In the genomic region with DNA sequence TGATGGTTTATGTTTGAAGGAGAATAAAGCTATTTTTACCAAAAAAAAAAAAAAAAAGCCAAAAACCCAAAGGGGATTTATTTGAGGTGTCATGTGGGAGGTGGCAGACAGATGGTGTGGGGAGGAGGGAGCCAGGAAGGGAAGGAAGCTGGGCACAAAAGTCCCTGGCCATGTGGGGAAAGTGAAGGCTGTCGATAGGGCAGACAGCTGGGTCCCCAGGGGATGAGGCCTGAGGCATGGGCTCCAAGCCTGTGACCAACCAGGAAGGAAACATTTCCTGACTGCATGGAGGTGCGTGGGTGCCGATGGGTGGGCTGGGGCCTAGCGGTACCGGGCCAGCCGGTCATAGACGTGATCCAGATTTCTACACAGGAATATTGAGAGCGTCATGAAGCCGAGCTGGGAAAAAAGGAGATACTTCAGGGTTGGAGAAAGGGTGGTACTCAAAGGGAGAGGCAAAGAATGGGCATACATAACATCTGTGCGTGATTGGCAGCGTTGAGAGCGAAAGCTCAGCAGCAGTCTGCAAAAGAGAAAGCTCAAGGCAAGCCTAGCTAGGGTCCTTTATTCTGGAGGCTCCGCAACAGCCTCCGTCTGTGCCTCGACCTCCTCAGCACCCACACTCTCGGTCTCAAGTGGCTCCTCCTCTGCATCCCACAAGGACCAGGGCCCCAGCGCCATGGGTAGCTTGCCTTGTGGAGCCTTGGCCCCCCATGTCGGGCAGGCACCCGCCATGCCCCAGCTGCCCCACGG, we compare ENCODE assay signal across 9 mouse cellular contexts. TPM values are rescaled to one million over a fixed set of nuclear protein-coding genes. Genes with fewer than 3 reads are reported as not detected.
A peak's percentile ranks its signal among the peaks of the same experiment; 100 is the strongest.
DNase-seq lines count a peak whose midpoint lies in the region; ATAC-seq lines count a peak whose summit lies in the region.
"Had no signal": no experiment of that assay in that cellular context is flagged by ENCODE, and none has a peak within 500 bp of the region (broad histone marks: within the 10 kb centered on the region; RNA-seq: fewer than 3 reads in every experiment).

No protein-coding gene starts in this region.

- no peak for DNase-seq in kidney, adult 8-10 months
- peak; percentile 52 to 67 for DNase-seq in cerebellum, postnatal 14 days
- peak; percentile 51 to 54 for DNase-seq in layer of hippocampus, postnatal 10 days (ENCODE audit: low spot score in 2 of 2)
- no peak for DNase-seq in thymus, postnatal 0 days (ENCODE audit: low spot score)
- DNase-seq in thymus, postnatal 25 days = no peak

- H3K9ac ChIP-seq in kidney, embryonic 14.5 days (ENCODE audit: low read depth, low read length) = peak overlapping the region; percentile 40; the same call in 1 of the 2 replicates
- H3K9ac ChIP-seq in heart, embryonic 15.5 days = no peak overlapping the region
- H3K9ac ChIP-seq in midbrain, embryonic 13.5 days (replicated peaks) = peak overlapping the region; percentile 24; the same call in 1 of the 2 replicates

- H3K36me3 ChIP-seq in kidney, embryonic 14.5 days (ENCODE audit: control insufficient read depth, insufficient read depth, low read length) = peaks cover 39% of the 10 kb centered on the region
- H3K36me3 ChIP-seq in heart, embryonic 15.5 days = peaks cover 35% of the 10 kb centered on the region
- peaks cover 31% of the 10 kb centered on the region for H3K36me3 ChIP-seq in midbrain, embryonic 13.5 days

- H3K27ac ChIP-seq in kidney, embryonic 14.5 days (ENCODE audit: low read depth, low read length) = no peak overlapping the region
- H3K27ac ChIP-seq in heart, embryonic 15.5 days = no peak overlapping the region
- peak overlapping the region; percentile 60 for H3K27ac ChIP-seq in midbrain, embryonic 13.5 days

- no peaks in the 10 kb centered on the region for H3K9me3 ChIP-seq in kidney, embryonic 14.5 days (ENCODE audit: control insufficient read depth, low read length)
- H3K9me3 ChIP-seq in heart, embryonic 15.5 days (replicated peaks) = no peaks in the 10 kb centered on the region
- no peaks in the 10 kb centered on the region for H3K9me3 ChIP-seq in midbrain, embryonic 13.5 days

- no peak for ATAC-seq in kidney, embryonic 14.5 days (ENCODE audit: low FRiP score, low TSS enrichment)
- ATAC-seq in heart, embryonic 15.5 days (replicated peaks; ENCODE audit: insufficient number of reproducible peaks, insufficient read depth, low FRiP score, low read depth) = no peak
- peak; percentile 1; the same call in 1 of the 2 replicates for ATAC-seq in midbrain, embryonic 13.5 days
- ATAC-seq: Patski had no signal

- H3K4me3 ChIP-seq in kidney, embryonic 14.5 days (ENCODE audit: low read length) = no peak overlapping the region
- H3K4me3 ChIP-seq in heart, embryonic 15.5 days = peak overlapping the region; percentile 33
- no peak overlapping the region for H3K4me3 ChIP-seq in midbrain, embryonic 13.5 days (replicated peaks)

- peaks cover 11% of the 10 kb centered on the region for H3K4me1 ChIP-seq in kidney, embryonic 14.5 days (ENCODE audit: control insufficient read depth, insufficient read depth, low read length)
- peaks cover 39% of the 10 kb centered on the region for H3K4me1 ChIP-seq in heart, embryonic 15.5 days (replicated peaks)
- peaks cover 36% of the 10 kb centered on the region for H3K4me1 ChIP-seq in midbrain, embryonic 13.5 days (replicated peaks)

- H3K27me3 ChIP-seq in kidney, embryonic 14.5 days (ENCODE audit: control insufficient read depth, insufficient read depth, low read length) = peaks cover 2% of the 10 kb centered on the region; the same call in 1 of the 2 replicates
- H3K27me3 ChIP-seq in heart, embryonic 15.5 days = peaks cover 2% of the 10 kb centered on the region; the same call in 1 of the 2 replicates
- peaks cover 22% of the 10 kb centered on the region for H3K27me3 ChIP-seq in midbrain, embryonic 13.5 days
- H3K27me3 ChIP-seq: Patski had no signal

- 38% methylated on average over 20 of the region's 20 CpGs for WGBS in kidney, embryonic 14.5 days
- 33% methylated on average over 20 of the region's 20 CpGs for WGBS in heart, embryonic 15.5 days
- WGBS in midbrain, embryonic 13.5 days = 23% methylated on average over 20 of the region's 20 CpGs

- no peak overlapping the region; the same call in 1 of the 2 replicates for H3K4me2 ChIP-seq in kidney, embryonic 14.5 days (replicated peaks; ENCODE audit: low read depth, low read length)
- peak overlapping the region; percentile 58 for H3K4me2 ChIP-seq in heart, embryonic 15.5 days
- peak overlapping the region; percentile 25 for H3K4me2 ChIP-seq in midbrain, embryonic 13.5 days (replicated peaks)

RNA-seq across cellular contexts. Expression of a gene that starts 5.2 kb away (rescaled TPM):
- 0.60 and 1.2 TPM in 2 replicates for polyA plus RNA-seq in kidney, embryonic 14.5 days (2014; fragmentation: Nextera tagmentation; extraction: Ambion mirVana)
- 2.4 and 8.3 TPM in 2 replicates for polyA plus RNA-seq in heart, embryonic 15.5 days (2015; fragmentation: Nextera tagmentation; extraction: Ambion mirVana)
- total RNA-seq in layer of hippocampus, postnatal 10 days (2021) = 1 to 10 TPM; 4.6 to 5.0 TPM
- polyA plus RNA-seq in midbrain, embryonic 13.5 days (2015; fragmentation: Nextera tagmentation; extraction: Ambion mirVana) = 0.84 and 1.5 TPM in 2 replicates
- 143 and 146 TPM in 2 replicates for polyA plus RNA-seq in thymus, postnatal 0 days (2015; fragmentation: Nextera tagmentation; extraction: Ambion mirVana)

RNA-seq across cellular contexts. Expression of a gene that starts 7.1 kb away (rescaled TPM):
- polyA plus RNA-seq in kidney, embryonic 14.5 days (2014; fragmentation: Nextera tagmentation; extraction: Ambion mirVana) = 0.18 and 0.20 TPM in 2 replicates
- polyA plus RNA-seq in heart, embryonic 15.5 days (2015; fragmentation: Nextera tagmentation; extraction: Ambion mirVana) = 0.11 and 0.18 TPM in 2 replicates
- 1 to 10 TPM; 1.0 to 1.2 TPM for total RNA-seq in layer of hippocampus, postnatal 10 days (2021)
- 0.24 and 0.28 TPM in 2 replicates for polyA plus RNA-seq in midbrain, embryonic 13.5 days (2015; fragmentation: Nextera tagmentation; extraction: Ambion mirVana)
- polyA plus RNA-seq in thymus, postnatal 0 days (2015; fragmentation: Nextera tagmentation; extraction: Ambion mirVana) = 0.17 TPM in 1 of 2 replicates, not detected in the other
- polyA plus RNA-seq: Patski had no signal

RNA-seq across cellular contexts. Expression of a gene that starts 18.2 kb away (rescaled TPM):
- polyA plus RNA-seq in kidney, embryonic 14.5 days (2014; fragmentation: Nextera tagmentation; extraction: Ambion mirVana) = 206 and 234 TPM in 2 replicates
- 89.0 and 106 TPM in 2 replicates for polyA plus RNA-seq in heart, embryonic 15.5 days (2015; fragmentation: Nextera tagmentation; extraction: Ambion mirVana)
- 10 to 100 TPM; 12.5 to 13.7 TPM for total RNA-seq in layer of hippocampus, postnatal 10 days (2021)
- 112 and 124 TPM in 2 replicates for polyA plus RNA-seq in midbrain, embryonic 13.5 days (2015; fragmentation: Nextera tagmentation; extraction: Ambion mirVana)
- polyA plus RNA-seq in thymus, postnatal 0 days (2015; fragmentation: Nextera tagmentation; extraction: Ambion mirVana) = 4.8 and 5.1 TPM in 2 replicates

RNA-seq across cellular contexts. Expression of a gene that starts 21.8 kb away (rescaled TPM):
- 0.44 and 1.1 TPM in 2 replicates for polyA plus RNA-seq in kidney, embryonic 14.5 days (2014; fragmentation: Nextera tagmentation; extraction: Ambion mirVana)
- 0.90 and 1.2 TPM in 2 replicates for polyA plus RNA-seq in heart, embryonic 15.5 days (2015; fragmentation: Nextera tagmentation; extraction: Ambion mirVana)
- total RNA-seq in layer of hippocampus, postnatal 10 days (2021) = 10 to 100 TPM in 1 of 2 experiments, 1 to 10 TPM in 1; 8.3 to 10.7 TPM
- polyA plus RNA-seq in midbrain, embryonic 13.5 days (2015; fragmentation: Nextera tagmentation; extraction: Ambion mirVana) = 1.5 and 1.6 TPM in 2 replicates
- 5.1 and 7.6 TPM in 2 replicates for polyA plus RNA-seq in thymus, postnatal 0 days (2015; fragmentation: Nextera tagmentation; extraction: Ambion mirVana)
- polyA plus RNA-seq: Patski had no signal

RNA-seq across cellular contexts. Expression of a gene that starts 29.1 kb away (rescaled TPM):
- polyA plus RNA-seq in kidney, embryonic 14.5 days (2014; fragmentation: Nextera tagmentation; extraction: Ambion mirVana) = 0.93 and 1.1 TPM in 2 replicates
- polyA plus RNA-seq in heart, embryonic 15.5 days (2015; fragmentation: Nextera tagmentation; extraction: Ambion mirVana) = 0.53 and 0.80 TPM in 2 replicates
- 1 to 10 TPM; 2.2 to 2.9 TPM for total RNA-seq in layer of hippocampus, postnatal 10 days (2021)
- polyA plus RNA-seq in midbrain, embryonic 13.5 days (2015; fragmentation: Nextera tagmentation; extraction: Ambion mirVana) = 0.59 and 0.97 TPM in 2 replicates
- 0.20 and 0.37 TPM in 2 replicates for polyA plus RNA-seq in thymus, postnatal 0 days (2015; fragmentation: Nextera tagmentation; extraction: Ambion mirVana)

Comparison
In these comparisons a context has a peak if more than half of its experiments do, and no peak if none do; other contexts are left out.
1. DNase-seq: peak in cerebellum, postnatal 14 days (2 of 2) and layer of hippocampus, postnatal 10 days (2 of 2); none in kidney, adult 8-10 months (0 of 2), thymus, postnatal 0 days (single experiment) and thymus, postnatal 25 days (single experiment).
2. RNA of a gene that starts 5.2 kb away (polyA plus RNA-seq): 143 to 146 TPM in thymus, postnatal 0 days; 2.4 to 8.3 TPM in heart, embryonic 15.5 days, 0.84 to 1.5 TPM in midbrain, embryonic 13.5 days and 0.60 to 1.2 TPM in kidney, embryonic 14.5 days; every median in the first group is over 10 times any median in the second.
3. RNA of a gene that starts 18.2 kb away (polyA plus RNA-seq): 206 to 234 TPM in kidney, embryonic 14.5 days, 112 to 124 TPM in midbrain, embryonic 13.5 days and 89.0 to 106 TPM in heart, embryonic 15.5 days; 4.8 to 5.1 TPM in thymus, postnatal 0 days; every median in the first group is over 10 times any median in the second.